Mouse (Mus musculus) left cerebral cortex, adult 11 months (tissue): ENCODE results near the gene Rprm.

Experiments
- DNase-seq: peaks from one replicate; pipeline ENCODE4 v3.0.0; 2022; ENCODE audit warnings: low spot score

The Rprm gene

GRCm38 (mm10) chr2:54085430-54086087 lies at the start of gene Rprm:
Gene Rprm, minus strand, starts transcription at chr2:54085552.
- peak; percentile 72 for DNase-seq

GRCm38 (mm10) chr2:54119305-54119704 lies 34.0 kb upstream of the Rprm start:
- no peak for DNase-seq

GRCm38 (mm10) chr2:54118881-54119280 lies 33.5 kb upstream of the Rprm start:
- peak; percentile 25 for DNase-seq

GRCm38 (mm10) chr2:54111294-54111693 lies 25.9 kb upstream of the Rprm start:
- DNase-seq: no peak

- no peak for DNase-seq
These were observed 20.9 kb upstream of the Rprm start for GRCm38 (mm10) chr2:54106232-54106726.

- no peak for DNase-seq
These were observed 14.6 kb upstream of the Rprm start for GRCm38 (mm10) chr2:54099939-54100338.

GRCm38 (mm10) chr2:54092616-54093015 lies 7.3 kb upstream of the Rprm start:
- no peak for DNase-seq

- no peak for DNase-seq
These were observed 902 bp upstream of the Rprm start for GRCm38 (mm10) chr2:54086254-54086653.

GRCm38 (mm10) chr2:54084737-54085429 lies 469 bp downstream of the Rprm start:
- no peak for DNase-seq

GRCm38 (mm10) chr2:54083861-54084736 lies 1.3 kb downstream of the Rprm start:
- no peak for DNase-seq

- DNase-seq: no peak
These were observed 6.4 kb downstream of the Rprm start for GRCm38 (mm10) chr2:54078961-54079360.

- DNase-seq: no peak
These were observed 13.8 kb downstream of the Rprm start for GRCm38 (mm10) chr2:54071526-54071925.

- no peak for DNase-seq
These were observed 22.9 kb downstream of the Rprm start for GRCm38 (mm10) chr2:54062421-54062820.

- no peak for DNase-seq
These were observed 24.3 kb downstream of the Rprm start for GRCm38 (mm10) chr2:54061039-54061438.
